Mouse (Mus musculus): ENCODE results near the gene Fyn. TPM values are rescaled to one million over a fixed set of nuclear protein-coding genes. Genes with fewer than 3 reads are reported as not detected.

Fyn gene
- total RNA-seq, 2 experiments from 2014 or later = 37.7 to 41.7 TPM

DNA sequence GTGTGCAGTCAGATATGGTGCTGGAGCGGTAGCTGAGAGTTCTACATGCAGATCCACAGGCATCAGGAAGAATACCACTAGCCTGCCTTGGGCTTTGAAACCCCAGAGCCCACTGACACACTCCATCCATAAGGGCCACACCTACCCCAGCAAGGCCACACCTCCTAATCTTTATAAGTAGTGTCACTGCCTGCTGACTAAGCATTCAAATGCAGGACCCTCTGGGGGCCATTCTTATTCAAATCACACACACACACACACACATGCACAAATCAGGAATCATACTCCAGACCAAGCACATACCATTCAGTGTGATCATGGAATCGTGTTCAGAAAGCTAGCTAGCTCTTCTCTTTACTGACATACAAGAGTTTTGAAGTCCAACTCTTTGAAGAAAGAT is 182.1 kb downstream of the Fyn start:
- DNase-seq = no peak
- intact Hi-C loops (cut with DNase I) = no loop called here

GRCm38 (mm10) chr10:39551637-39552185 is 183.1 kb downstream of the Fyn start:
- DNase-seq = no peak
- intact Hi-C loops (cut with DNase I) = no loop called here

DNA sequence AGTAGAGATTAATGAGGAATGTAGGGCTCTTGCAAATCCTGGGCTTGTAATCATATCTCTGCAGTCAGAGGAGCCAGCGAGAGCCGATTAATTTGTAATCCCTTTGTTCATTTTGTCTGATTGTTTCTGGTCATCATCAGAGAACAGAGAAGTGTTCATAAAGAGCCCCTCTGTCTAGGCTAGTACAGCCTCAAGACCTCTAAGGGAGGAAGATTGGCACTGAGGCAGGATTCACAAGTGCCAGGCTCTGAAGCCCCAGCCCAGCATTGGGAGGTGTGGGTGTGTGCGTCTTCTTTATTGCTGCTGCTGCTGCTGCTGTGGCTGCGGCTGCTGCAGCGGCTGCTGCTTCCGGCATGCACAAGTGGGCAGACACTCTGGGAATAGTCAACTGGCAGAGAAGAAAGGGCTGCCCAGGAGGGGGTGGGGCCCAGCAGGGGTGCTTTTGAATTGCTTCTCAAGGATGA is 183.7 kb downstream of the Fyn start:
- no peak for DNase-seq
- intact Hi-C loops (cut with DNase I) = no loop called here

DNA sequence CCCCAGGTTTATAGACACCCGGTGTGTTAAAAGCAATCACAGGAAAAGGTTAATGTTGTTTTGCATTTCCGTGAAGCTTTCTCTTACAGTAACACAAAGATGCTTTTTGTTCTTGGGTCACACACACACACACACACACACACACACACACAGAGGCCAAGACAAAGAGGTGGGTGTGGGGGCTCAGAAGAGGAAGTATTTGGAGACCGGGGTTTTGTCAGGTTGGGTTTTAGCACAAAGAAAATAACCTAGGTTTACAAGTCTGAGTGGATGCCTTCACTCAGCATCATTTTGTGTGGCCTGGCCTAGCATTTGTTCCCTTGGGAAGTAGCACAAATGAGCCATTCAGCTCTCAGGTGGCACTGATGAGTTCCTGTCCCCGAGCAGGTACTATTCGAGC is 184.2 kb downstream of the Fyn start:
- DNase-seq = no peak
- intact Hi-C loops (cut with DNase I) = no loop called here

DNA sequence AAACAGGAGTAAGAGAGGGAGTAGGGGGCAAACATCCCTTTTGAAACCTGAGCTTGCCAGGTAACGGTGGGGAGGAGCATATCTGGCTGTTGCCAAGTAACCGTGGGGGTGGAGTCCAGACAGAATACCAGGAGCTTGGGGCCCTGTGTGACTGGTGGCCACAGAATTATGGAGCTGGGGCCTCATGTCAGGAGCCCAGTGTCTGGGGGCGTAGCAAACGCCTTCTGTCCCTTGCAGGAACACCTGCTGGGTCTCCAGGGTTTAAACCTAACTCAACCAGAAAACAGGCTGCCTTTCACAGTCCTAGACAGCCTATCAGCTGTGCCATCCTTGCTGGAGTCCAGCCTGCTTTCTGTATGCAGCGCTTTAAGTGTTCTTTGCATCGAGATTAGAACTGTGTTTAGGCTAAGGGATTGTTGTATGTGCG is 186.6 kb downstream of the Fyn start:
- intact Hi-C loops (cut with DNase I) = loop anchor here (5.0 kb wide), 1 partner anchor 57 kb away; the partner anchor contains the start of gene Traf3ip2
- DNase-seq = no peak

DNA sequence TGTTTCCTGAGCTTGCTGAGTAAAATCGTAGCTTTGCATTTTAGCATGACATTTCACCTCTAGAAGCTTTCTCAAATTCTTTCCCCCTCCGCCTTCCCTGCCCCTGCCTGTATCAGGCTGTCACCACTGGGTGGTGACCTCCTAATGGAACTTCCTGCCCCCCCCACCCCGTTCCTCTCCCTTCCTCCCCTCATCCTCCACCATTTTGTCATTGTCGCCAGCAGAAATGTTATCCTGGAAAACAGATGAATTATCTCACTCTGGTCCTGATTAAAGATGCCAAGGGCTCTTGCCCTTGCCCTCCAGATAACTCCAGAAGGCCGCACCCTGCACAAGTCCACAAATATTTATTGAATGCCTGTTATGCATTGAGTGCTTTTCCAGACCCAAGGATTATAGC is 187.1 kb downstream of the Fyn start:
- intact Hi-C loops (cut with DNase I) = loop anchor here (5.0 kb wide), 1 partner anchor 57 kb away; the partner anchor contains the start of gene Traf3ip2

GRCm38 (mm10) chr10:39557360-39557759 is 188.7 kb downstream of the Fyn start:
- intact Hi-C loops (cut with DNase I) = loop anchor here (5.0 kb wide), 1 partner anchor 55 kb away; the partner anchor contains the start of gene Traf3ip2
- DNase-seq = no peak

More for the DNA sequence above, 187.1 kb downstream of the Fyn start:
- no peak for DNase-seq

- intact Hi-C loops (cut with DNase I) = loop anchor here (5.0 kb wide), 1 partner anchor 54 kb away; the partner anchor contains the start of gene Traf3ip2
- DNase-seq = peak; percentile 35 to 44
Measured at GRCm38 (mm10) chr10:39557851-39558250, 189.2 kb downstream of the Fyn start.

- DNase-seq = no peak
- intact Hi-C loops (cut with DNase I) = loop anchor here (5.0 kb wide), 1 partner anchor 54 kb away; the partner anchor contains the start of gene Traf3ip2
Measured at GRCm38 (mm10) chr10:39558492-39559005, 189.9 kb downstream of the Fyn start.

DNA sequence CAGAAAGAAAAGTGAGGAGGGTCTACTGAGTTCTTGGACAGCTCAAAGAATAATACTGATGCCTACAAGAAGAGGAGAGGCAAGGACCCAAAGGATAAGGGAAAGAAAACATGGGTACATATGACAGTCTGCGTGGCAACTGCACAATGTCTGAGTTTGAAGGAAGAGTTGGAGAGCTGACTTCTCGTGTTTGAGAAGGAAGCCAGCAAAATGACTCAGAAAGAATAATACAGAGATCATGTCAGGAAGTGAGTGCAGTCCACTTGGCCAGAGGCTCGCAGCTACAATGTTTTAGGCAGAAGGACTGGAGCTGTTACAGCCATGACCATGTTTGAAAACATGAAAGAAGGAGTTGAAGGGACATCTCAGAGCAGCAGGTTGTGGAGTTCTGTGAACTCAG is 190.7 kb downstream of the Fyn start:
- DNase-seq = no peak
- intact Hi-C loops (cut with DNase I) = loop anchor here (5.0 kb wide), 1 partner anchor 53 kb away; the partner anchor contains the start of gene Traf3ip2

GRCm38 (mm10) chr10:39562383-39562782 is 193.7 kb downstream of the Fyn start:
- DNase-seq = no peak
- intact Hi-C loops (cut with DNase I) = no loop called here

- DNase-seq = no peak
- intact Hi-C loops (cut with DNase I) = no loop called here
Measured at GRCm38 (mm10) chr10:39563552-39564223, 195.0 kb downstream of the Fyn start.

- intact Hi-C loops (cut with DNase I) = no loop called here
- no peak for DNase-seq
Measured at GRCm38 (mm10) chr10:39566901-39567300, 198.2 kb downstream of the Fyn start.

GRCm38 (mm10) chr10:39568991-39569390 is 200.3 kb downstream of the Fyn start:
- no peak for DNase-seq
- intact Hi-C loops (cut with DNase I) = no loop called here

- DNase-seq = no peak
- intact Hi-C loops (cut with DNase I) = loop anchor here (5.0 kb wide), 1 partner anchor 36 kb away; no protein-coding TSS in a partner anchor
Measured at GRCm38 (mm10) chr10:39571011-39571410, 202.4 kb downstream of the Fyn start.

DNA sequence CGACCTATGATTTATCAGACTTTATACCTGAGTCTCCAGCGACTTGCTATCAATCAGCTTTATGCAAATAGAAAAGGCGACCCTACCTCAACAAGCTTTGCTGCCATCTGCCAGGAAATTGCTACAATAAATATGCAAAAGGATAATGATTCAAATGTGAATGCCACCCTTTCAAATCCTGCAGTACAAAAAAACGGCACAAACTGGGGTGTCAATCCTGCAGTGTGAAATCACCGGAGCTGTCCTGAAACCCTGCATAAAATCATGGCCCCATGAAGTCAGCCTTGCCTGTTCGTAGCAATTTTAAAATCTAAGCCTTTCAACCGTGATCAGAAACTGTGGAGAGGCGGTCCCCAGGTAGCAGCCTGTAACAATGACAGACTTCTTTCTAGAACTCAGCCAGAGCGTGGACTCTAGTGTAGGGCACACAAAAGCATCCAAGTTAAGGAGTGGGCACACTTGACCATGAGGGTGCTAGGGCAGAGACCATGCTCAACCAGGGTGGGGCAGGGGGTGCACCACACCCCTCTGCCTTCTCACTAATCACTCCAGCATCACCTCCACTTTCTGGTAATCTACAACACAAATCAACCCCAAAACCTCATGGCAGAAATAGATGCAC is 203.5 kb downstream of the Fyn start:
- intact Hi-C loops (cut with DNase I) = loop anchor here (5.0 kb wide), 1 partner anchor 35 kb away; no protein-coding TSS in a partner anchor
- DNase-seq = no peak

- intact Hi-C loops (cut with DNase I) = loop anchor here (5.0 kb wide), 1 partner anchor 35 kb away; no protein-coding TSS in a partner anchor
- DNase-seq = peak; percentile 32 to 45
Measured at GRCm38 (mm10) chr10:39572672-39573051, 204.0 kb downstream of the Fyn start.

- no peak for DNase-seq
- intact Hi-C loops (cut with DNase I) = no loop called here
Measured at GRCm38 (mm10) chr10:39576466-39576865, 207.8 kb downstream of the Fyn start.

DNA sequence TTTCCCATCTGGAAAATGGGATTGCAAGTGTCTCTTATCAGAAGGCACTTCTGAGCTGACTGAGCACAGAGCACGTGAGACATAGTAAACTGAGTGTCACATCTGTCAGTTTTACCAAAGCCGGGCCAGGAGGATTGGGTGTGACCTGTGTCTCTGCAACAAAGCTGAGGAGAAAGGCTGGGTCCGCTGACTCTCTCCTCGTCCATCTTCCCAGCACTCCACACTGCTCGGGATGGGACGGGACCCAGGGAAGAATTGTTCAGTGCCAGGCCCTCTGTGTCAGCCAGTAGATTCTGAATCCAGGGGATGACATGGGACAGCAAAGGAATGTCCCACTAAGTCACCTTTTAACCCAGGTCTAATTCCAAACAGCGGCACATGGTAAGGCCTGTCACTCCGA is 211.8 kb downstream of the Fyn start:
- no peak for DNase-seq
- intact Hi-C loops (cut with DNase I) = no loop called here

- DNase-seq = no peak
- intact Hi-C loops (cut with DNase I) = no loop called here
Measured at GRCm38 (mm10) chr10:39582385-39582784, 213.7 kb downstream of the Fyn start.

GRCm38 (mm10) chr10:39583718-39584117 is 215.1 kb downstream of the Fyn start:
- intact Hi-C loops (cut with DNase I) = no loop called here
- DNase-seq = no peak

Data from heart, postnatal 14 days (tissue).